Mouse (Mus musculus) midbrain, postnatal 0 days (tissue): ENCODE results near the gene Fbxl12. TPM values are rescaled to one million over a fixed set of nuclear protein-coding genes. Genes with fewer than 3 reads are reported as not detected.

Experiments used
- ATAC-seq: fragments of 200-750 bp; cut with Nextera tagmentation; 2 replicates; pipeline ENCODE4 v1.8.0; 2017; ENCODE audit warnings: moderate number of reproducible peaks, mild to moderate bottlenecking, moderate TSS enrichment, moderate library complexity; ENCODE audit not compliant: low FRiP score
- DNase-seq: peaks from one replicate; pipeline ENCODE4 v3.0.0-alpha.2; 2015; ENCODE audit warnings: low spot score
- H3K27ac ChIP-seq: fragments of 300-500 bp; sonication (generic); 2 replicates; pipeline ENCODE4 v1.5.1; 2014; ENCODE audit warnings: low read depth, mild to moderate bottlenecking, low read length, mixed read lengths
- H3K27me3 ChIP-seq: fragments of 300-500 bp; sonication (generic); 2 replicates; pipeline ENCODE4 v1.6.1; 2014; ENCODE audit warnings: low read length, control low read depth, mixed read lengths; ENCODE audit not compliant: insufficient read depth
- H3K36me3 ChIP-seq: fragments of 300-500 bp; sonication (generic); 2 replicates; pipeline ENCODE4 v1.6.1; 2014; ENCODE audit warnings: low read length, control low read depth, mixed read lengths; ENCODE audit not compliant: insufficient read depth
- H3K4me1 ChIP-seq: fragments of 300-500 bp; sonication (generic); 2 replicates; pipeline ENCODE4 v1.6.1; 2014; ENCODE audit warnings: mild to moderate bottlenecking, control low read depth, antibody characterized with exemption, low read length, mixed read lengths; ENCODE audit not compliant: insufficient read depth
- H3K4me2 ChIP-seq: fragments of 300-500 bp; sonication (generic); 2 replicates; pipeline ENCODE4 v1.6.1; 2014; ENCODE audit warnings: low read depth, mild to moderate bottlenecking, low read length, mixed read lengths; ENCODE audit not compliant: poor library complexity, severe bottlenecking
- H3K4me3 ChIP-seq: fragments of 300-500 bp; sonication (generic); 2 replicates; pipeline ENCODE4 v1.5.1; 2014; ENCODE audit warnings: low read depth, mild to moderate bottlenecking, low read length, moderate library complexity
- H3K9ac ChIP-seq: fragments of 300-500 bp; sonication (generic); replicated peaks from 2 replicates; pipeline ENCODE4 v1.6.1; 2014; ENCODE audit warnings: mild to moderate bottlenecking, low read length, moderate library complexity, mixed read lengths; ENCODE audit not compliant: poor library complexity, severe bottlenecking
- H3K9me3 ChIP-seq: fragments of 300-500 bp; sonication (generic); 2 replicates; pipeline ENCODE4 v1.6.1; 2016; ENCODE audit warnings: low read length, control low read depth
- CTCF ChIP-seq: IDR thresholded peaks from 2 replicates; pipeline ENCODE4 v1.5.1; 2016; ENCODE audit warnings: antibody characterized with exemption, mild to moderate bottlenecking
- WGBS: fragments of 180-500 bp; shearing (Covaris S2); extraction: QIAGEN DNeasy Blood & Tissue Kit; methylation state at CpG from one replicate; pipeline ENCODE4 v1.1.7; 2014; 5-methylcytosine and 5-hydroxymethylcytosine counted together
- polyA plus RNA-seq: library from polyadenylated mRNA; unstranded; fragments of >200 nt; fragmentation: Nextera tagmentation; extraction: Ambion mirVana; gene quantifications from 2 replicates; pipeline ENCODE4 v1.2.1, GENCODE M21; 2015
- total RNA-seq: library from RNA; depleted of rRNA; stranded (reverse); fragments of >200 nt; gene quantifications from 2 replicates; pipeline ENCODE4 v1.2.3, GENCODE M21; 2014

The Fbxl12 gene
- total and polyA plus RNA-seq, 2 experiments from 2014 or later = 13.6 to 17.6 TPM

- Histone ChIP-seq H3K4me3 (no peak overlapping the region), H3K36me3 (no peaks in the 10 kb centered on the region), H3K9me3 (no peaks in the 10 kb centered on the region), H3K9ac (no peak overlapping the region), H3K27ac (no peak overlapping the region), H3K4me1 (no peaks in the 10 kb centered on the region), H3K4me2 (no peak overlapping the region), H3K27me3 (no peaks in the 10 kb centered on the region)
- 62% methylated on average over 16 of the region's 17 CpGs for WGBS
- no peak for TF ChIP-seq CTCF
- no peak for ATAC-seq
- DNase-seq = no peak
Observed at GRCm38 (mm10) chr9:20685081-20685861, 40.7 kb upstream of the Fbxl12 start.

GRCm38 (mm10) chr9:20682389-20682722 lies 37.8 kb upstream of the Fbxl12 start:
- Histone ChIP-seq H3K27ac (no peak overlapping the region), H3K4me2 (no peak overlapping the region), H3K36me3 (no peaks in the 10 kb centered on the region), H3K9me3 (no peaks in the 10 kb centered on the region), H3K4me3 (no peak overlapping the region), H3K9ac (no peak overlapping the region), H3K4me1 (no peaks in the 10 kb centered on the region), H3K27me3 (no peaks in the 10 kb centered on the region)
- no peak for ATAC-seq
- WGBS = 29% methylated on average over 2 of the region's 2 CpGs
- no peak for DNase-seq
- no peak for TF ChIP-seq CTCF

GRCm38 (mm10) chr9:20681546-20682388 lies 37.2 kb upstream of the Fbxl12 start:
- H3K4me1 ChIP-seq = no peaks in the 10 kb centered on the region
- H3K9me3 ChIP-seq = no peaks in the 10 kb centered on the region
- H3K9ac ChIP-seq = no peak overlapping the region
- DNase-seq = peak; percentile 39
- H3K27ac ChIP-seq = no peak overlapping the region
- 0 out of 2 replicates have a peak, but pooled peaks cover 3% of the 10 kb centered on the region for H3K36me3 ChIP-seq
- 44% methylated on average over 6 of the region's 7 CpGs for WGBS
- no peak overlapping the region for H3K4me3 ChIP-seq
- no peaks in the 10 kb centered on the region for H3K27me3 ChIP-seq
- ATAC-seq = peak; percentile 57; the same call in 1 of the 2 replicates
- no peak overlapping the region for H3K4me2 ChIP-seq
- no peak for TF ChIP-seq CTCF

- no peaks in the 10 kb centered on the region for H3K4me1 ChIP-seq
- ATAC-seq (no peak), DNase-seq (no peak)
- no peak for TF ChIP-seq CTCF
- WGBS = 41% methylated on average over 9 of the region's 9 CpGs
- no peak overlapping the region for H3K4me3 ChIP-seq
- 0 out of 2 replicates have a peak, but pooled peaks cover 5% of the 10 kb centered on the region for H3K36me3 ChIP-seq
- H3K9me3 ChIP-seq = no peaks in the 10 kb centered on the region
- no peak overlapping the region for H3K4me2 ChIP-seq
- no peaks in the 10 kb centered on the region for H3K27me3 ChIP-seq
- H3K9ac ChIP-seq = no peak overlapping the region
- no peak overlapping the region for H3K27ac ChIP-seq
Observed at GRCm38 (mm10) chr9:20680378-20680958, 35.9 kb upstream of the Fbxl12 start.

- no peak overlapping the region for H3K4me3 ChIP-seq
- H3K27me3 ChIP-seq = no peaks in the 10 kb centered on the region
- H3K9ac ChIP-seq = no peak overlapping the region
- H3K4me2 ChIP-seq = no peak overlapping the region
- 95% methylated on average over 12 of the region's 12 CpGs for WGBS
- H3K4me1 ChIP-seq = no peaks in the 10 kb centered on the region
- peaks cover 16% of the 10 kb centered on the region for H3K36me3 ChIP-seq
- H3K27ac ChIP-seq = no peak overlapping the region
- ATAC-seq (no peak), DNase-seq (no peak)
- H3K9me3 ChIP-seq = no peaks in the 10 kb centered on the region
- no peak for TF ChIP-seq CTCF
Observed at GRCm38 (mm10) chr9:20677892-20678291, 33.3 kb upstream of the Fbxl12 start.

GRCm38 (mm10) chr9:20672047-20672446 lies 27.5 kb upstream of the Fbxl12 start:
- H3K9me3 ChIP-seq = no peaks in the 10 kb centered on the region
- no peak for DNase-seq
- 83% methylated on average over 16 of the region's 16 CpGs for WGBS
- no peaks in the 10 kb centered on the region for H3K27me3 ChIP-seq
- H3K36me3 ChIP-seq = peaks cover 37% of the 10 kb centered on the region
- H3K4me3 ChIP-seq = no peak overlapping the region
- H3K4me2 ChIP-seq = no peak overlapping the region
- no peak for TF ChIP-seq CTCF
- H3K4me1 ChIP-seq = no peaks in the 10 kb centered on the region
- ATAC-seq = no peak
- no peak overlapping the region for H3K9ac ChIP-seq
- no peak overlapping the region for H3K27ac ChIP-seq
